Mouse (Mus musculus) spleen, adult 2 months (tissue): ENCODE results near the gene Krt31. TPM values are rescaled to one million over a fixed set of nuclear protein-coding genes. Genes with fewer than 3 reads are reported as not detected.

Source experiments
- DNase-seq, 2 experiments: peaks; one replicate each; pipeline versions ENCODE4 v3.0.0 to v3.0.0-alpha.2; 2012 to 2021; ENCODE audit warnings: low spot score in 2 of 2, low read depth in 1 of 2
- H3K27ac ChIP-seq: fragments of 200-500 bp; 2 replicates; pipeline ENCODE4 v1.5.1; 2012; ENCODE audit warnings: low read length, inconsistent platforms; ENCODE audit not compliant: insufficient read depth
- H3K27me3 ChIP-seq: fragments of 200-500 bp; 2 replicates; pipeline ENCODE4 v1.6.1; 2012; ENCODE audit warnings: mild to moderate bottlenecking, moderate library complexity, low read length, inconsistent platforms; ENCODE audit not compliant: control insufficient read depth, insufficient read depth
- H3K36me3 ChIP-seq: fragments of 200-500 bp; 2 replicates; pipeline ENCODE4 v1.6.1; 2012; ENCODE audit warnings: mild to moderate bottlenecking, low read length, inconsistent platforms; ENCODE audit not compliant: control insufficient read depth, insufficient read depth
- H3K4me1 ChIP-seq: fragments of 200-500 bp; 2 replicates; pipeline ENCODE4 v1.6.1; 2011; ENCODE audit warnings: inconsistent platforms; ENCODE audit not compliant: control insufficient read depth, insufficient read depth, insufficient read length
- H3K4me3 ChIP-seq: fragments of 200-500 bp; 2 replicates; pipeline ENCODE4 v1.5.1; 2011; ENCODE audit warnings: mild to moderate bottlenecking, inconsistent platforms; ENCODE audit not compliant: insufficient read depth, insufficient read length; ENCODE audit errors: extremely low read depth
- CTCF ChIP-seq: fragments of 200-500 bp; IDR thresholded peaks from 2 replicates; pipeline ENCODE4 v1.5.1; 2011; ENCODE audit warnings: mild to moderate bottlenecking, inconsistent platforms; ENCODE audit not compliant: insufficient read depth, insufficient read length, insufficient replicate concordance; ENCODE audit errors: extremely low read depth
- POLR2A ChIP-seq: fragments of 200-500 bp; IDR thresholded peaks from 2 replicates; pipeline ENCODE4 v1.6.1; 2011; ENCODE audit warnings: low read depth, low read length, inconsistent platforms
- WGBS: fragments of 180-500 bp; shearing (Covaris S2); methylation state at CpG from one replicate; pipeline ENCODE4 v1.1.7; 2018; 5-methylcytosine and 5-hydroxymethylcytosine counted together
- polyA plus RNA-seq: library from polyadenylated mRNA; depleted of rRNA; stranded (reverse); fragments of >200 nt; gene quantifications from 2 replicates; pipeline ENCODE4 v1.2.3, GENCODE M21; 2012

Gene Krt31
- polyA plus RNA-seq, 1 experiment, result not detected

GRCm38 (mm10) chr11:100066236-100067010 is 16.1 kb upstream of the Krt31 start:
- no peaks in the 10 kb centered on the region for H3K4me1 ChIP-seq
- TF ChIP-seq CTCF, result no peak
- TF ChIP-seq POLR2A, result no peak
- WGBS, result 76% methylated on average over 12 of the region's 12 CpGs
- H3K4me3 ChIP-seq, result no peak overlapping the region
- no peak for DNase-seq
- no peak overlapping the region for H3K27ac ChIP-seq
- no peaks in the 10 kb centered on the region for H3K27me3 ChIP-seq
- no peaks in the 10 kb centered on the region for H3K36me3 ChIP-seq

- Histone ChIP-seq H3K4me1 (no peaks in the 10 kb centered on the region), H3K27me3 (no peaks in the 10 kb centered on the region), H3K36me3 (no peaks in the 10 kb centered on the region), H3K27ac (no peak overlapping the region), H3K4me3 (no peak overlapping the region)
- TF ChIP-seq POLR2A, result no peak
- no peak for TF ChIP-seq CTCF
- 81% methylated on average over 8 of the region's 8 CpGs for WGBS
- no peak for DNase-seq
These were observed 8.5 kb upstream of the Krt31 start for GRCm38 (mm10) chr11:100058875-100059274.

GRCm38 (mm10) chr11:100055686-100056655 is 5.6 kb upstream of the Krt31 start:
- no peaks in the 10 kb centered on the region for H3K27me3 ChIP-seq
- TF ChIP-seq CTCF (no peak), POLR2A (no peak)
- no peak for DNase-seq
- no peaks in the 10 kb centered on the region for H3K4me1 ChIP-seq
- H3K27ac ChIP-seq, result no peak overlapping the region
- 51% methylated on average over 9 of the region's 9 CpGs for WGBS
- H3K36me3 ChIP-seq, result no peaks in the 10 kb centered on the region
- H3K4me3 ChIP-seq, result no peak overlapping the region

DNA sequence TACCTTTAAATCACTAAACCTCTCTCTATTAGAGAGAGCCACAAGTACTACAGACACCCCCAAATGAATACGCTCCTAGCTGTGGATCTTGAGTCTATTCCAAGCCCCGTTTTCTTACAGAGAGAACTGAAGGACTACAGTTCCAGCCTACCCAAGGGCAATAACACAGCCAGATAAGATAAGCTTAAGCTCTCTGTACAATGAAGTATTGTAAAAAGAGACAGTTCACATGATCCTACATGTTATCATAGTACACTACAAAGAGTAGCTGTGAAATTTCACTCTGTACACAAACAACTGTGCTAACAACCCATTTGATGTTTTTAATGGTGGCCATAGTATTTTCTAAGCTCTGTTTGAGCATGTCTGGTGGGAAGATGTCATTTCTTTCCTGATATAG is 3.2 kb downstream of the Krt31 start:
- Histone ChIP-seq H3K27me3 (no peaks in the 10 kb centered on the region), H3K27ac (no peak overlapping the region), H3K4me3 (no peak overlapping the region), H3K4me1 (no peaks in the 10 kb centered on the region), H3K36me3 (no peaks in the 10 kb centered on the region)
- DNase-seq, result no peak
- WGBS, result 87% methylated on average over 2 of the region's 2 CpGs
- TF ChIP-seq CTCF (no peak), POLR2A (no peak)

GRCm38 (mm10) chr11:100046303-100046866 is 4.0 kb downstream of the Krt31 start:
- Histone ChIP-seq H3K36me3 (no peaks in the 10 kb centered on the region), H3K4me1 (no peaks in the 10 kb centered on the region), H3K27me3 (no peaks in the 10 kb centered on the region), H3K4me3 (no peak overlapping the region), H3K27ac (no peak overlapping the region)
- DNase-seq, result no peak
- TF ChIP-seq POLR2A (no peak), CTCF (no peak)
- 74% methylated on average over 6 of the region's 6 CpGs for WGBS

DNA sequence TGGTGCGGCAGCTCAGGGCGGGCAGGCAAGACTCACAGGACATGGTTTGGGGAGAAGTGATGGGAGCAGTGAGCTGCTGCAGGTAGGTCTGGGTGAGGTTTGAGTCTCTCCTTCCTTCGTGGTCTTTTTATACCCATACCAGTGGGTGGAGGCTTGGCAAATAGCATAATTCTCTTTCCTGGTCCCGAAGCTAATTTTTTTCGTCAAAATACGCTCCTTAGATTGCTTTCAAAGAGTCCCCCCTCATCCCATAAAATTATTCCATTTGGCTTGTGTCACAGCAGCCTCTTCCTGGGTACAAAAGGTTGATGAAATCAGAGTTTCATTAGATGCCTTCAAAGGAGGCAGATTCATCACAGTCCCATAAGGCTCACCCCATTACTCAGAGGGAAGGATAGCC is 8.9 kb downstream of the Krt31 start, which contains the start of gene Krt34:
TSS of gene Krt34 (minus strand) at position 101 of the 400 bp plus-strand sequence.
- no peak within 1 kb of the TSS for H3K27ac ChIP-seq
- no peak within 1 kb of the TSS for H3K4me3 ChIP-seq
- H3K36me3 ChIP-seq, result no peaks in the 10 kb centered on the region
- no peak for TF ChIP-seq CTCF
- no peak for TF ChIP-seq POLR2A
- WGBS, result 86% methylated on average over 6 of the region's 6 CpGs
- no peaks in the 10 kb centered on the region for H3K27me3 ChIP-seq
- no peak for DNase-seq
- no peaks in the 10 kb centered on the region for H3K4me1 ChIP-seq

DNA sequence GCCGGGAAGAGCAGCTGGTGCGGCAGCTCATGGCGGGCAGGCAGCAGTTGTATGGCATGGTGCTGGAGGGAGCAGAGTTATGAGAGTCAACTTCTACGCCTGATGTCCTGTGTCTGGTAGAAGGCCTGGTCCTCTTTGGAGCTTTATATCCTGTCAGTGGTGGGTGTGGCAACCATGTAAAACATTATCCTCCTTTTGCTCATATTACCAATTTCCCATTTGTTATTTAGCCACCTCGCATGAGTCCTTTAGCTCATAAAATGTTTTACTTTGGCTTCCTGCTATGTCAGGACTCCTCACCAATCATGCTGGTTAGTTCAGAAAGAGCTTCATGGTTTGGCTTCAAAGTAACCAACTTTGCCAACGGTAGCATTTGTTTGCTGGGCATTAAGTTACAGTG is 20.6 kb downstream of the Krt31 start, which contains the start of gene Krt33b:
TSS of gene Krt33b (minus strand) at position 101 of the 400 bp plus-strand sequence.
- no peaks in the 10 kb centered on the region for H3K27me3 ChIP-seq
- H3K36me3 ChIP-seq, result no peaks in the 10 kb centered on the region
- H3K4me1 ChIP-seq, result no peaks in the 10 kb centered on the region
- no peak for DNase-seq
- H3K27ac ChIP-seq, result no peak within 1 kb of the TSS
- WGBS, result 81% methylated on average over 6 of the region's 6 CpGs
- H3K4me3 ChIP-seq, result no peak within 1 kb of the TSS
- TF ChIP-seq CTCF (no peak), POLR2A (no peak)
